Mouse (Mus musculus): ENCODE measurements around the gene Guca1b.
"Not testable (repeated sequence)": the region's sequence is repeated elsewhere in the genome, so short reads cannot be mapped to it uniquely, and the experiment has no call there.

The Guca1b gene

GRCm38 (mm10) chr17:47409897-47410861 is 25.0 kb downstream of the Guca1b start:
- DNase-seq = peak; percentile 10 to 40

- no peak for DNase-seq
These were observed 35.0 kb downstream of the Guca1b start for GRCm38 (mm10) chr17:47420195-47420594.

- no peak for DNase-seq
These were observed 36.4 kb downstream of the Guca1b start for GRCm38 (mm10) chr17:47421566-47421965.

- not testable (repeated sequence) for DNase-seq
These were observed 37.4 kb downstream of the Guca1b start for GRCm38 (mm10) chr17:47422616-47423015.

- DNase-seq = no peak
These were observed 39.0 kb downstream of the Guca1b start for GRCm38 (mm10) chr17:47424186-47424585.

GRCm38 (mm10) chr17:47427316-47427715 is 42.1 kb downstream of the Guca1b start:
- no peak for DNase-seq

- DNase-seq = no peak
These were observed 43.7 kb downstream of the Guca1b start for GRCm38 (mm10) chr17:47428831-47429304.

- no peak for DNase-seq
These were observed 45.6 kb downstream of the Guca1b start for GRCm38 (mm10) chr17:47430815-47431214.

GRCm38 (mm10) chr17:47436156-47436906 is 51.1 kb downstream of the Guca1b start, which contains the start of gene AI661453:
Gene AI661453, plus strand, starts transcription at chr17:47436615.
- DNase-seq = no peak

GRCm38 (mm10) chr17:47436907-47437547 is 51.8 kb downstream of the Guca1b start, which contains the start of gene 1700001C19Rik:
Gene 1700001C19Rik, minus strand, starts transcription at chr17:47437376.
- no peak for DNase-seq

GRCm38 (mm10) chr17:47438611-47439010 is 53.4 kb downstream of the Guca1b start:
- no peak for DNase-seq

GRCm38 (mm10) chr17:47439396-47440028 is 54.3 kb downstream of the Guca1b start:
- no peak for DNase-seq

GRCm38 (mm10) chr17:47440359-47440890 is 55.2 kb downstream of the Guca1b start:
- no peak for DNase-seq

- DNase-seq = no peak
These were observed 56.3 kb downstream of the Guca1b start for GRCm38 (mm10) chr17:47441296-47442051.

- no peak for DNase-seq
These were observed 57.1 kb downstream of the Guca1b start for GRCm38 (mm10) chr17:47442271-47442670.

All from cerebellum, postnatal 36 days (tissue).